Mouse (Mus musculus): ENCODE measurements around the gene Armc2. TPM values are rescaled to one million over a fixed set of nuclear protein-coding genes. Genes with fewer than 3 reads are reported as not detected.

The Armc2 gene
- polyA plus RNA-seq, 1 experiment, result 0.35 TPM

GRCm38 (mm10) chr10:42003576-42003975 is 14.7 kb downstream of the Armc2 start:
- H3K4me1 ChIP-seq (ENCODE audit: control insufficient read depth, insufficient read depth, insufficient read length), result no peaks in the 10 kb centered on the region
- H3K27me3 ChIP-seq (ENCODE audit: control insufficient read depth, insufficient read depth, low read length), result no peaks in the 10 kb centered on the region
- WGBS, result 12% methylated on average over 1 of the region's 1 CpGs
- no peak overlapping the region for H3K27ac ChIP-seq (ENCODE audit: insufficient read depth, low read length)
- no peak overlapping the region for H3K4me3 ChIP-seq (ENCODE audit: extremely low read depth, insufficient read depth, insufficient read length)
- no peaks in the 10 kb centered on the region for H3K36me3 ChIP-seq (ENCODE audit: control insufficient read depth, insufficient read depth, low read length)
- TF ChIP-seq POLR2A (IDR thresholded peaks at IDR 0.05; ENCODE audit: low read depth, low read length), result no peak
- TF ChIP-seq CTCF (IDR thresholded peaks at IDR 0.05; ENCODE audit: extremely low read depth, insufficient read depth, insufficient read length, insufficient replicate concordance), result no peak
- DNase-seq (ENCODE audit: low read depth in 1 of 2, low spot score in 2 of 2), result no peak

GRCm38 (mm10) chr10:42002436-42002835 is 15.8 kb downstream of the Armc2 start:
- TF ChIP-seq CTCF (IDR thresholded peaks at IDR 0.05; ENCODE audit: extremely low read depth, insufficient read depth, insufficient read length, insufficient replicate concordance), result no peak
- no peak for TF ChIP-seq POLR2A (IDR thresholded peaks at IDR 0.05; ENCODE audit: low read depth, low read length)
- H3K4me1 ChIP-seq (ENCODE audit: control insufficient read depth, insufficient read depth, insufficient read length), result no peaks in the 10 kb centered on the region
- no peak overlapping the region for H3K27ac ChIP-seq (ENCODE audit: insufficient read depth, low read length)
- H3K27me3 ChIP-seq (ENCODE audit: control insufficient read depth, insufficient read depth, low read length), result no peaks in the 10 kb centered on the region
- no peaks in the 10 kb centered on the region for H3K36me3 ChIP-seq (ENCODE audit: control insufficient read depth, insufficient read depth, low read length)
- no peak overlapping the region for H3K4me3 ChIP-seq (ENCODE audit: extremely low read depth, insufficient read depth, insufficient read length)
- 82% methylated on average over 7 of the region's 7 CpGs for WGBS
- DNase-seq (ENCODE audit: low read depth in 1 of 2, low spot score in 2 of 2), result no peak

- DNase-seq (ENCODE audit: low read depth in 1 of 2, low spot score in 2 of 2), result no peak
- Histone ChIP-seq H3K27ac (ENCODE audit: insufficient read depth, low read length) (no peak overlapping the region), H3K36me3 (ENCODE audit: control insufficient read depth, insufficient read depth, low read length) (no peaks in the 10 kb centered on the region), H3K4me3 (ENCODE audit: extremely low read depth, insufficient read depth, insufficient read length) (no peak overlapping the region), H3K27me3 (ENCODE audit: control insufficient read depth, insufficient read depth, low read length) (no peaks in the 10 kb centered on the region), H3K4me1 (ENCODE audit: control insufficient read depth, insufficient read depth, insufficient read length) (no peaks in the 10 kb centered on the region)
- WGBS, result 92% methylated on average over 3 of the region's 3 CpGs
- TF ChIP-seq CTCF (IDR thresholded peaks at IDR 0.05; ENCODE audit: extremely low read depth, insufficient read depth, insufficient read length, insufficient replicate concordance) (no peak), POLR2A (IDR thresholded peaks at IDR 0.05; ENCODE audit: low read depth, low read length) (no peak)
These were observed 17.0 kb downstream of the Armc2 start for GRCm38 (mm10) chr10:42001260-42001659.

GRCm38 (mm10) chr10:41997691-41998178 is 20.5 kb downstream of the Armc2 start:
- 76% methylated on average over 1 of the region's 1 CpGs for WGBS
- Histone ChIP-seq H3K36me3 (ENCODE audit: control insufficient read depth, insufficient read depth, low read length) (no peaks in the 10 kb centered on the region), H3K27me3 (ENCODE audit: control insufficient read depth, insufficient read depth, low read length) (no peaks in the 10 kb centered on the region), H3K4me1 (ENCODE audit: control insufficient read depth, insufficient read depth, insufficient read length) (no peaks in the 10 kb centered on the region), H3K4me3 (ENCODE audit: extremely low read depth, insufficient read depth, insufficient read length) (no peak overlapping the region), H3K27ac (ENCODE audit: insufficient read depth, low read length) (no peak overlapping the region)
- TF ChIP-seq POLR2A (IDR thresholded peaks at IDR 0.05; ENCODE audit: low read depth, low read length) (no peak), CTCF (IDR thresholded peaks at IDR 0.05; ENCODE audit: extremely low read depth, insufficient read depth, insufficient read length, insufficient replicate concordance) (no peak)
- no peak for DNase-seq (ENCODE audit: low read depth in 1 of 2, low spot score in 2 of 2)

- 84% methylated on average over 8 of the region's 8 CpGs for WGBS
- no peaks in the 10 kb centered on the region for H3K4me1 ChIP-seq (ENCODE audit: control insufficient read depth, insufficient read depth, insufficient read length)
- no peak for DNase-seq (ENCODE audit: low read depth in 1 of 2, low spot score in 2 of 2)
- H3K27ac ChIP-seq (ENCODE audit: insufficient read depth, low read length), result no peak overlapping the region
- no peak for TF ChIP-seq POLR2A (IDR thresholded peaks at IDR 0.05; ENCODE audit: low read depth, low read length)
- no peak for TF ChIP-seq CTCF (IDR thresholded peaks at IDR 0.05; ENCODE audit: extremely low read depth, insufficient read depth, insufficient read length, insufficient replicate concordance)
- H3K4me3 ChIP-seq (ENCODE audit: extremely low read depth, insufficient read depth, insufficient read length), result no peak overlapping the region
- no peaks in the 10 kb centered on the region for H3K27me3 ChIP-seq (ENCODE audit: control insufficient read depth, insufficient read depth, low read length)
- H3K36me3 ChIP-seq (ENCODE audit: control insufficient read depth, insufficient read depth, low read length), result no peaks in the 10 kb centered on the region
These were observed 22.1 kb downstream of the Armc2 start for GRCm38 (mm10) chr10:41996157-41996556.

- H3K4me1 ChIP-seq (ENCODE audit: control insufficient read depth, insufficient read depth, insufficient read length), result no peaks in the 10 kb centered on the region
- no peak for DNase-seq (ENCODE audit: low read depth in 1 of 2, low spot score in 2 of 2)
- no peak overlapping the region for H3K27ac ChIP-seq (ENCODE audit: insufficient read depth, low read length)
- H3K36me3 ChIP-seq (ENCODE audit: control insufficient read depth, insufficient read depth, low read length), result no peaks in the 10 kb centered on the region
- TF ChIP-seq POLR2A (IDR thresholded peaks at IDR 0.05; ENCODE audit: low read depth, low read length) (no peak), CTCF (IDR thresholded peaks at IDR 0.05; ENCODE audit: extremely low read depth, insufficient read depth, insufficient read length, insufficient replicate concordance) (no peak)
- H3K27me3 ChIP-seq (ENCODE audit: control insufficient read depth, insufficient read depth, low read length), result no peaks in the 10 kb centered on the region
- WGBS, result 89% methylated on average over 2 of the region's 2 CpGs
- H3K4me3 ChIP-seq (ENCODE audit: extremely low read depth, insufficient read depth, insufficient read length), result no peak overlapping the region
These were observed 23.2 kb downstream of the Armc2 start for GRCm38 (mm10) chr10:41995051-41995450.

- H3K27ac ChIP-seq (ENCODE audit: insufficient read depth, low read length), result no peak overlapping the region
- no peak overlapping the region for H3K4me3 ChIP-seq (ENCODE audit: extremely low read depth, insufficient read depth, insufficient read length)
- TF ChIP-seq POLR2A (IDR thresholded peaks at IDR 0.05; ENCODE audit: low read depth, low read length) (no peak), CTCF (IDR thresholded peaks at IDR 0.05; ENCODE audit: extremely low read depth, insufficient read depth, insufficient read length, insufficient replicate concordance) (no peak)
- no peaks in the 10 kb centered on the region for H3K27me3 ChIP-seq (ENCODE audit: control insufficient read depth, insufficient read depth, low read length)
- no peaks in the 10 kb centered on the region for H3K4me1 ChIP-seq (ENCODE audit: control insufficient read depth, insufficient read depth, insufficient read length)
- 92% methylated on average over 4 of the region's 4 CpGs for whole genome bisulfite sequencing
- H3K36me3 ChIP-seq (ENCODE audit: control insufficient read depth, insufficient read depth, low read length), result no peaks in the 10 kb centered on the region
- DNase-seq (ENCODE audit: low read depth in 1 of 2, low spot score in 2 of 2), result no peak
These were observed 23.7 kb downstream of the Armc2 start for GRCm38 (mm10) chr10:41994578-41994977.
